Mouse (Mus musculus): Measurements from ENCODE around the gene Trat1. TPM values are rescaled to one million over a fixed set of nuclear protein-coding genes. Genes with fewer than 3 reads are reported as not detected.

Trat1 gene
- polyA plus RNA-seq, 1 experiment from 2014 or later = 0.08 TPM

- ATAC-seq (ENCODE audit: insufficient number of reproducible peaks, low FRiP score, low TSS enrichment, low read depth) = no peak
- no peaks in the 10 kb centered on the region for H3K36me3 ChIP-seq
- no peaks in the 10 kb centered on the region for H3K4me1 ChIP-seq
- WGBS = 78% methylated on average over 2 of the region's 2 CpGs
- H3K4me2 ChIP-seq = no peak overlapping the region
- H3K9me3 ChIP-seq = no peaks in the 10 kb centered on the region
- H3K27me3 ChIP-seq = no peaks in the 10 kb centered on the region
- H3K9ac ChIP-seq = no peak overlapping the region
- no peak overlapping the region for H3K4me3 ChIP-seq
- no peak overlapping the region for H3K27ac ChIP-seq
Measured at GRCm38 (mm10) chr16:48777254-48777653, 5.4 kb upstream of the Trat1 start.

DNA sequence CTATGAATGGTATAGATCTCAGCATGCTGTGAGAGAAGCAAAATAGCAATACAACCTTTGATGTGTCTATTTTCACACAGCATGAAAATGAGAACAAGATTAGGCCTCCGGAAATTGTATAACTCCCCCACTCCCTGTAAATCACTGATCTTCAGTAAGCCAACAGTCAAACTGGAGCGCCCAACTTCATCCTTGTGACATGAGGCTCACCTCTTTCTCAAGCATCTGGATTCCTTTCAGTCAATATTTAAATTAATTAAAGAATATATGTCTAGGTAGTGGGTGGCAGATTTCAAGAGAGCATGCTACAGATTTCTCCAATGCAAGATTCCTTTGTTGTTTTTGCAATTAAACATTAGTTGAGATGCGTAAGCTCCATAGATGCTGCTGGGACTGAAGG lies 2.6 kb downstream of the Trat1 start:
- no peak for ATAC-seq (ENCODE audit: insufficient number of reproducible peaks, low FRiP score, low TSS enrichment, low read depth)
- H3K4me1 ChIP-seq = no peaks in the 10 kb centered on the region
- no peaks in the 10 kb centered on the region for H3K36me3 ChIP-seq
- H3K9me3 ChIP-seq = no peaks in the 10 kb centered on the region
- H3K27me3 ChIP-seq = no peaks in the 10 kb centered on the region
- no peak overlapping the region for H3K9ac ChIP-seq
- WGBS = 90% methylated on average over 3 of the region's 3 CpGs
- H3K27ac ChIP-seq = no peak overlapping the region
- H3K4me3 ChIP-seq = no peak overlapping the region
- no peak overlapping the region for H3K4me2 ChIP-seq

DNA sequence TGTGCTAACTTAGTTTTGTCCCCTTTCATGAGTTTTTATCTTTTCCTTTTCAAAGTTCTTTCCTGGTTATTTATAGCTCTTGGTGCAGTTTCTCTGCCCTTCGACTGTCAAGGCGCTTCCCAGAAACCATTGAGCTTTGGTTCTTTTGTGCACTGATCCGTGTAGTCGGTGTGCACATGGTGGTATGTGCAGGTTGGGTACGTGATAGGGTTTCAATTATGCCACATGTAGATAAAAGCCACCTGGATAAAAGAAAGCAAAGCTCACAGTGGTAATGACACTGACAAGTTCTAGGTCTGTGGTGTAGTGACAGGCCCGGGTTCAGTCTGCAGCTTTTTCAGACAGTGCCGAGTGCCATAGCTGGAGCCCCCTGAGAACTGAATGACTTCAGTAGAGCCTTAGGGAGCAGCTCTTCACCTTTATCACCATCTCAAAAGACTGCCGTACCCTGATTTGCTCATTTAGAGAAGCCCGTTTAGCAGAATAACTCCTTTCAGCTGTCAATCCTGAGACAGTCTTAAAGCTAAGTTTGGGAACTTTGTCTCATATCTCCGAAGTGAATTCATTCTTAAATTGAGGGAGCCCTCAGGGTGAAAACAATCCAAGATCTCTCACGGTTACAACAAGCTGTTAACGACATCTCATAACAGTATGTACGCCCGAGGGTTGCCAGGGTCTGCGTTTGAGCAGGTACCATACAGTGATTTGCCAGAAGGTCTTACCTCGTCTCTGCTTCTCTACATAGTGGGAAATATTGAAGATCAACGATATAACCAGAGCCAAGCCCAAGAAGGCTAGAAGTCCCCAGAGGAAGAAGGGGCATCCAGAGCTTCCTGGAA lies 11.0 kb downstream of the Trat1 start:
- Histone ChIP-seq H3K36me3 (no peaks in the 10 kb centered on the region), H3K9ac (no peak overlapping the region), H3K4me1 (no peaks in the 10 kb centered on the region), H3K4me2 (no peak overlapping the region), H3K27ac (no peak overlapping the region), H3K9me3 (no peaks in the 10 kb centered on the region), H3K4me3 (no peak overlapping the region), H3K27me3 (no peaks in the 10 kb centered on the region)
- no peak for ATAC-seq (ENCODE audit: insufficient number of reproducible peaks, low FRiP score, low TSS enrichment, low read depth)
- WGBS = 48% methylated on average over 17 of the region's 17 CpGs

DNA sequence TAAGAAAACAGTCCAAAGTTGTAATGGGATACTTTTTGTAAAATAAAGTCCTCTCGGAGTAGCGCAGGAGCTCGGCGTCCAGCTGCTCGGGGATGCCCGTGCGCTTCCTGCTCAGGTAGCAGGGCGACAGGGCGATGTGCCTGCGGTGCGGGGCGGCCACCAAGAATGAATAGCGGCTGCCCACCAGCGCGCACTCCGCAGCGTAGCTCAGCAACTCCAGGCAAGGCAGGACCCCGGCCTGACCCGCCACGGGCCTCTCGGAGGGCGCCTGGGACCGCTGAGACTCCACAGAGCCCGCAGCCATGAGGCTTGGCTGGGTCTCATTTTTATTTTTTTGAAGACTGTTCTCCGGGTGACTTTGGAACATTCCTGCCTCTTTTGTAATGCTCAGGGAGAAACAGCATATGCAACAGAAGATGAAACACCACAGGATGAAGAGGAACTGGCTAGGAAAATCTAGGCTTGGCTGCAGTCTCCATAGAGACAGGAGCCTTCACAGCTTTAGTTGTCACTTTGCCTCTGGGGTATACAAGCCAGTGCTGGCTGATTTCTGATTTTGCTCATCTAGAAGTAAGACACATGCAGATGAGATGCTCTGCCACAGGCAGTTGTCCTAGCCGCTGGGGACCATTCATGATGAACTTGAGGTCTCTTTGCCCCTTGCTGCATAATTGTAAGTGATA lies 21.5 kb downstream of the Trat1 start:
- Histone ChIP-seq H3K27me3 (no peaks in the 10 kb centered on the region), H3K4me2 (peak overlapping the region; percentile 32), H3K4me3 (peak overlapping the region; percentile 11; the same call in 1 of the 2 replicates), H3K9ac (no peak overlapping the region), H3K36me3 (no peaks in the 10 kb centered on the region), H3K27ac (no peak overlapping the region), H3K4me1 (peaks cover 4% of the 10 kb centered on the region; the same call in 1 of the 2 replicates), H3K9me3 (no peaks in the 10 kb centered on the region)
- WGBS = 17% methylated on average over 26 of the region's 26 CpGs
- no peak for ATAC-seq (ENCODE audit: insufficient number of reproducible peaks, low FRiP score, low TSS enrichment, low read depth)

- Histone ChIP-seq H3K4me1 (peaks cover 4% of the 10 kb centered on the region; the same call in 1 of the 2 replicates), H3K4me2 (no peak overlapping the region), H3K27ac (no peak overlapping the region), H3K36me3 (no peaks in the 10 kb centered on the region), H3K9ac (no peak overlapping the region), H3K9me3 (no peaks in the 10 kb centered on the region), H3K27me3 (no peaks in the 10 kb centered on the region), H3K4me3 (no peak overlapping the region)
- no peak for ATAC-seq (ENCODE audit: insufficient number of reproducible peaks, low FRiP score, low TSS enrichment, low read depth)
- 75% methylated on average over 2 of the region's 2 CpGs for whole genome bisulfite sequencing
Measured at GRCm38 (mm10) chr16:48745418-48745817, 26.4 kb downstream of the Trat1 start.

DNA sequence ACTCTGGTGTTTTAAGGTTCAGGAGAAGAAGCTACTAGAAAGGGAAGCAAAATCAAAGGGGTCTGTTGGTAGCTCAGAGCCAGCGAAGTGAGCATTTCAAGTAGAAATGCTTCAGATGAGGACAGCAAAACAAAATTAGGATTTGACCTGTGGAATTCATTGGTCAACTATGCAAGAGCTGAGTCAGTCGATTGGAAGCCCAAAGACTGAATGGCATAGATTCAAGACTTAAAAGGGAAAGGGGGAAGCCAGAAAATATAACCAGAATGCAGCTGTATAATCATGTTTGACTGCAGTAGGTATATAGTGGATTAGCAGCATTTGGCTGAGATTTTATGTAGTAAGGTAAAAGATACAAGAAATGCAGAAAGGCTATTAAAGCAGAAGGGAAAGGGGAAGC lies 26.8 kb downstream of the Trat1 start:
- ATAC-seq (ENCODE audit: insufficient number of reproducible peaks, low FRiP score, low TSS enrichment, low read depth) = no peak
- Histone ChIP-seq H3K4me3 (no peak overlapping the region), H3K36me3 (no peaks in the 10 kb centered on the region), H3K27ac (no peak overlapping the region), H3K9me3 (no peaks in the 10 kb centered on the region), H3K4me2 (no peak overlapping the region), H3K4me1 (peaks cover under 1% of the 10 kb centered on the region; the same call in 1 of the 2 replicates), H3K9ac (no peak overlapping the region), H3K27me3 (no peaks in the 10 kb centered on the region)
- WGBS = 72% methylated on average over 2 of the region's 2 CpGs

DNA sequence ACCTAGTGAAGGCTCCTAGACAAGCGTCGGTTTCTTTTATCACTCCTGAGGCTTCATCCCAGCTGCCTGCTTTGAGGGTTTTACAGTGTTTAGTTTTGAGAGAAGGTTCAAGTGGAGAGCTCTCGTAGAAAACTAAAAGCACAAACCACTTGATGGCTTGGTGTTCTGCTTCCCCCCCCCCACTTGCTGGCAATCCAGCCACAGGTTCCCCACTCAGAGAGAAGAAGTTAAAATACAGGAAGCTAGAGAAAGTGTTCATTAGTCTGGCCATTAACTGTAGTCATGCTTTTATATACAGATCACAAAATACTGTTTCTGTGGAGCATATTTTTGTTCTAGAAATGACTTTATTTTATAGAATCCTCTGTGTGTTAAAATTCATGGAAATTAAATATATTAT lies 30.3 kb downstream of the Trat1 start:
- no peak overlapping the region for H3K4me2 ChIP-seq
- no peak overlapping the region for H3K27ac ChIP-seq
- WGBS = 52% methylated on average over 3 of the region's 3 CpGs
- H3K36me3 ChIP-seq = no peaks in the 10 kb centered on the region
- ATAC-seq (ENCODE audit: insufficient number of reproducible peaks, low FRiP score, low TSS enrichment, low read depth) = no peak
- no peak overlapping the region for H3K9ac ChIP-seq
- no peaks in the 10 kb centered on the region for H3K9me3 ChIP-seq
- H3K27me3 ChIP-seq = no peaks in the 10 kb centered on the region
- no peaks in the 10 kb centered on the region for H3K4me1 ChIP-seq
- H3K4me3 ChIP-seq = no peak overlapping the region

GRCm38 (mm10) chr16:48739974-48740373 lies 31.8 kb downstream of the Trat1 start:
- ATAC-seq (ENCODE audit: insufficient number of reproducible peaks, low FRiP score, low TSS enrichment, low read depth) = no peak
- 87% methylated on average over 6 of the region's 6 CpGs for WGBS

GRCm38 (mm10) chr16:48738429-48738828 lies 33.4 kb downstream of the Trat1 start:
- H3K9me3 ChIP-seq = no peaks in the 10 kb centered on the region
- no peak overlapping the region for H3K9ac ChIP-seq
- no peaks in the 10 kb centered on the region for H3K36me3 ChIP-seq
- no peaks in the 10 kb centered on the region for H3K27me3 ChIP-seq
- WGBS = 71% methylated on average over 2 of the region's 2 CpGs
- no peak for ATAC-seq (ENCODE audit: insufficient number of reproducible peaks, low FRiP score, low TSS enrichment, low read depth)
- H3K27ac ChIP-seq = no peak overlapping the region
- H3K4me2 ChIP-seq = no peak overlapping the region
- H3K4me3 ChIP-seq = no peak overlapping the region
- no peaks in the 10 kb centered on the region for H3K4me1 ChIP-seq

More at GRCm38 (mm10) chr16:48739974-48740373, 31.8 kb downstream of the Trat1 start:
- H3K27me3 ChIP-seq = no peaks in the 10 kb centered on the region
- H3K4me1 ChIP-seq = no peaks in the 10 kb centered on the region
- H3K4me2 ChIP-seq = no peak overlapping the region
- no peaks in the 10 kb centered on the region for H3K36me3 ChIP-seq
- no peak overlapping the region for H3K4me3 ChIP-seq
- no peak overlapping the region for H3K9ac ChIP-seq
- no peak overlapping the region for H3K27ac ChIP-seq
- H3K9me3 ChIP-seq = no peaks in the 10 kb centered on the region

DNA sequence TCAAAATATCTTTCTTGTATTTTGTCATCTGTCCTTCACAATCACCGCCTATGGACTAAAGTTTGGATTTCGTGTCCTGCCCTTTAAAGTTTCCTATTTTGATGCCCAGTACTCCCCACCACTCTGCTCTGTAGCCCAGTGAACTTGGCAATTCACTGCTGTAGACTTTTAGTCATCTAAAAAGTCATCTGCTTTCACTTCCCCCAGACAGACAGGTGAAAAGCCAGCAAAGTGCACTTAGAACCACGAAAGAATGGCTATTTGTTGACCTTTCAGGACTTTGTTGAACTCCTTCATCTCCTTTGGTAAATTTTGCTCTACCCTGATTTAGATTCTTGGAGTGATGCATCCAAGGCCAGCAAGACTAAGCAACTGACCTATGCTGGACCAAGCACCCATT lies 34.9 kb downstream of the Trat1 start:
- H3K36me3 ChIP-seq = no peaks in the 10 kb centered on the region
- H3K4me3 ChIP-seq = no peak overlapping the region
- no peaks in the 10 kb centered on the region for H3K27me3 ChIP-seq
- no peaks in the 10 kb centered on the region for H3K9me3 ChIP-seq
- H3K4me1 ChIP-seq = no peaks in the 10 kb centered on the region
- no peak overlapping the region for H3K27ac ChIP-seq
- H3K9ac ChIP-seq = no peak overlapping the region
- WGBS = 82% methylated on average over 3 of the region's 3 CpGs
- no peak for ATAC-seq (ENCODE audit: insufficient number of reproducible peaks, low FRiP score, low TSS enrichment, low read depth)
- no peak overlapping the region for H3K4me2 ChIP-seq

DNA sequence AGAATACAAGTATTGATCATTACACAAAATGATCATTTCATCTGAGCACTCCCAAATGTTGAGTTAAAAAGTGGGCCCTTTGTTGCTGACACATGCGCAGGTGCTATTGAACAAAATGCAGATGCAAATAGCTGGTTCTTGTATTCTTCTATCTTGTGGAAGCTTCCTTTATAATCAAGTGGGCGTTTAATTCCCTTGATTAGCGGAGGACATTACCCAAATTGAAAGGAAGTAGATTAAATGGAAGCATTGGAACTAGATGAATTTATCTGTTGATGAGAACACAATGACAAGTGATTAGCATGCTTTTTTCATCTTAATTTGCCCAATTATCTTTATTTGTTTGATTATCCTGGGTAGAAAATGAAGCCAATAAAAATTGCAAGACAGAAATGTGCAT lies 51.6 kb downstream of the Trat1 start:
- WGBS = 86% methylated on average over 3 of the region's 3 CpGs
- H3K27me3 ChIP-seq = no peaks in the 10 kb centered on the region
- H3K4me3 ChIP-seq = no peak overlapping the region
- H3K9me3 ChIP-seq = no peaks in the 10 kb centered on the region
- no peaks in the 10 kb centered on the region for H3K36me3 ChIP-seq
- ATAC-seq (ENCODE audit: insufficient number of reproducible peaks, low FRiP score, low TSS enrichment, low read depth) = no peak
- H3K27ac ChIP-seq = no peak overlapping the region
- no peaks in the 10 kb centered on the region for H3K4me1 ChIP-seq
- no peak overlapping the region for H3K4me2 ChIP-seq
- no peak overlapping the region for H3K9ac ChIP-seq

- no peak overlapping the region for H3K9ac ChIP-seq
- no peak overlapping the region for H3K4me2 ChIP-seq
- no peaks in the 10 kb centered on the region for H3K27me3 ChIP-seq
- no peak overlapping the region for H3K4me3 ChIP-seq
- ATAC-seq (ENCODE audit: insufficient number of reproducible peaks, low FRiP score, low TSS enrichment, low read depth) = no peak
- H3K27ac ChIP-seq = no peak overlapping the region
- no peaks in the 10 kb centered on the region for H3K4me1 ChIP-seq
- no peaks in the 10 kb centered on the region for H3K9me3 ChIP-seq
- H3K36me3 ChIP-seq = no peaks in the 10 kb centered on the region
- WGBS = 43% methylated on average over 3 of the region's 3 CpGs
Measured at GRCm38 (mm10) chr16:48719679-48720078, 52.1 kb downstream of the Trat1 start.

Data from limb, embryonic 15.5 days (tissue).